Comparison of ENCODE assay signal across 26 mouse cellular contexts in genomic region chr19:15047306-15047868, GRCm38 (mm10).
DNase-seq lines count a peak whose midpoint lies in the region; ATAC-seq lines count a peak whose summit lies in the region.
"Had no signal": no experiment of that assay in that cellular context is flagged by ENCODE, and none has a peak within 500 bp of the region (broad histone marks: within the 10 kb centered on the region; RNA-seq: fewer than 3 reads in every experiment).

No protein-coding gene starts in this region.

- H3K9ac ChIP-seq in embryonic facial prominence, embryonic 14.5 days (ENCODE audit: low read depth, low read length), result no peak overlapping the region
- H3K9ac ChIP-seq: embryonic facial prominence, embryonic 15.5 days; forebrain, embryonic 13.5 days; heart, embryonic 15.5 days; hindbrain, embryonic 12.5 days; limb, embryonic 12.5 days; liver, embryonic 12.5 days; liver, postnatal 0 days; midbrain, embryonic 12.5 days; neural tube, embryonic 12.5 days had no signal

- no peaks in the 10 kb centered on the region for H3K4me1 ChIP-seq in embryonic facial prominence, embryonic 14.5 days (ENCODE audit: control insufficient read depth, insufficient read depth, low read length)
- H3K4me1 ChIP-seq: embryonic facial prominence, embryonic 15.5 days; heart, embryonic 10.5 days; hindbrain, embryonic 12.5 days; liver, embryonic 12.5 days; midbrain, embryonic 12.5 days; neural tube, embryonic 12.5 days had no signal

- 77% methylated on average over 4 of the region's 4 CpGs for WGBS in embryonic facial prominence, embryonic 14.5 days

- no peaks in the 10 kb centered on the region for H3K27me3 ChIP-seq in embryonic facial prominence, embryonic 14.5 days (replicated peaks; ENCODE audit: control insufficient read depth, insufficient read depth, low read length)
- H3K27me3 ChIP-seq: embryonic facial prominence, embryonic 15.5 days; forebrain, embryonic 13.5 days; heart, embryonic 15.5 days; limb, embryonic 12.5 days; liver, embryonic 12.5 days; neural tube, embryonic 12.5 days had no signal

- no peak overlapping the region for H3K27ac ChIP-seq in embryonic facial prominence, embryonic 14.5 days (replicated peaks; ENCODE audit: low read depth, low read length)
- H3K27ac ChIP-seq: embryonic facial prominence, embryonic 15.5 days; forebrain, embryonic 13.5 days; heart, embryonic 10.5 days; heart, embryonic 15.5 days; hindbrain, embryonic 12.5 days; limb, embryonic 12.5 days; liver, embryonic 12.5 days; midbrain, embryonic 12.5 days; neural tube, embryonic 12.5 days had no signal

- peak; percentile 6 for DNase-seq in adrenal gland, postnatal 14 days
- DNase-seq in adrenal gland, postnatal 25 days, result no peak
- peak; percentile 15 for DNase-seq in gastrocnemius, postnatal 25 days
- no peak for DNase-seq in gastrocnemius, postnatal 10 days
- DNase-seq in embryonic facial prominence, embryonic 14.5 days (ENCODE audit: low spot score), result peak; percentile 65
- peak; percentile 91 for DNase-seq in retina, postnatal 1 day
- DNase-seq in embryo, embryonic 10.5 days (ENCODE audit: low spot score), result no peak
- no peak for DNase-seq in spleen, postnatal 36 days (ENCODE audit: low spot score in 2 of 2)
- DNase-seq: cerebellum, adult 2 months; embryo, embryonic 11 days; heart, adult 11 months; kidney, adult 11 months; kidney, postnatal 14 days; layer of hippocampus, adult 9-11 months; liver, postnatal 0 days; thymus, postnatal 25 days had no signal

- no peaks in the 10 kb centered on the region for H3K9me3 ChIP-seq in embryonic facial prominence, embryonic 14.5 days (ENCODE audit: control insufficient read depth, low read length)
- H3K9me3 ChIP-seq: embryonic facial prominence, embryonic 15.5 days; forebrain, embryonic 13.5 days; heart, embryonic 10.5 days; heart, embryonic 15.5 days; hindbrain, embryonic 12.5 days; limb, embryonic 12.5 days; liver, embryonic 12.5 days; midbrain, embryonic 12.5 days; neural tube, embryonic 12.5 days had no signal

- peak; percentile 82; the same call in 1 of the 2 replicates for ATAC-seq in embryonic facial prominence, embryonic 14.5 days (ENCODE audit: low read depth)
- ATAC-seq: forebrain, embryonic 13.5 days; liver, embryonic 12.5 days; liver, postnatal 0 days had no signal

- no peaks in the 10 kb centered on the region for H3K36me3 ChIP-seq in embryonic facial prominence, embryonic 14.5 days (ENCODE audit: control insufficient read depth, insufficient read depth, low read length)
- H3K36me3 ChIP-seq: embryonic facial prominence, embryonic 15.5 days; heart, embryonic 10.5 days; heart, embryonic 15.5 days; hindbrain, embryonic 12.5 days; limb, embryonic 12.5 days; liver, embryonic 12.5 days; midbrain, embryonic 12.5 days; neural tube, embryonic 12.5 days had no signal

- no peak overlapping the region for H3K4me2 ChIP-seq in embryonic facial prominence, embryonic 14.5 days (ENCODE audit: low read depth, low read length)
- H3K4me2 ChIP-seq: embryonic facial prominence, embryonic 15.5 days; forebrain, embryonic 13.5 days; heart, embryonic 15.5 days; hindbrain, embryonic 12.5 days; limb, embryonic 12.5 days; liver, embryonic 12.5 days; midbrain, embryonic 12.5 days; neural tube, embryonic 12.5 days had no signal

- no peak overlapping the region for H3K4me3 ChIP-seq in embryonic facial prominence, embryonic 14.5 days (ENCODE audit: low read depth, low read length)
- H3K4me3 ChIP-seq: embryonic facial prominence, embryonic 15.5 days; forebrain, embryonic 13.5 days; heart, embryonic 10.5 days; heart, embryonic 15.5 days; hindbrain, embryonic 12.5 days; limb, embryonic 12.5 days; liver, embryonic 12.5 days; midbrain, embryonic 12.5 days; myocyte; neural tube, embryonic 12.5 days had no signal

Comparison
In these comparisons a context has a peak if more than half of its experiments do, and no peak if none do; other contexts are left out.
1. DNase-seq: peak in adrenal gland, postnatal 14 days (single experiment), gastrocnemius, postnatal 25 days (single experiment), embryonic facial prominence, embryonic 14.5 days (single experiment) and retina, postnatal 1 day (single experiment); none in adrenal gland, postnatal 25 days (single experiment), gastrocnemius, postnatal 10 days (single experiment), embryo, embryonic 10.5 days (single experiment) and spleen, postnatal 36 days (0 of 2).